Mouse (Mus musculus) testis, adult 2 months (tissue): ENCODE data around the gene Traf3ip1. TPM values are rescaled to one million over a fixed set of nuclear protein-coding genes. Genes with fewer than 3 reads are reported as not detected.
A peak's percentile ranks its signal among the peaks of the same experiment; 100 is the strongest.

ENCODE experiments used
- H3K27ac ChIP-seq: fragments of 200-500 bp; 2 replicates; pipeline ENCODE4 v1.5.1; 2012; ENCODE audit warnings: low read depth, low read length; ENCODE audit not compliant: control insufficient read depth, insufficient read depth
- H3K27me3 ChIP-seq: fragments of 200-500 bp; 2 replicates; pipeline ENCODE4 v1.6.1; 2012; ENCODE audit warnings: mild to moderate bottlenecking, low read length, moderate library complexity; ENCODE audit not compliant: control insufficient read depth, insufficient read depth
- H3K36me3 ChIP-seq: fragments of 200-500 bp; 2 replicates; pipeline ENCODE4 v1.6.1; 2012; ENCODE audit warnings: mild to moderate bottlenecking, low read length; ENCODE audit not compliant: control insufficient read depth, insufficient read depth
- H3K4me1 ChIP-seq: fragments of 200-500 bp; 2 replicates; pipeline ENCODE4 v1.6.1; 2012; ENCODE audit warnings: low read length; ENCODE audit not compliant: control insufficient read depth, insufficient read depth
- H3K4me3 ChIP-seq: fragments of 200-500 bp; 2 replicates; pipeline ENCODE4 v1.5.1; 2012; ENCODE audit warnings: low read depth, mild to moderate bottlenecking, low read length, moderate library complexity, mixed read lengths; ENCODE audit not compliant: control insufficient read depth
- CTCF ChIP-seq: fragments of 200-500 bp; IDR thresholded peaks from 2 replicates; pipeline ENCODE4 v1.5.1; 2012; ENCODE audit warnings: low read depth, mild to moderate bottlenecking, inconsistent platforms, low read length, moderate library complexity; ENCODE audit not compliant: control insufficient read depth, insufficient read depth, insufficient replicate concordance
- POLR2A ChIP-seq: fragments of 200-500 bp; IDR thresholded peaks from 2 replicates; pipeline ENCODE4 v1.6.1; 2012; ENCODE audit warnings: low read depth, mild to moderate bottlenecking, inconsistent platforms, low read length, moderate library complexity; ENCODE audit not compliant: control insufficient read depth
- polyA plus RNA-seq: library from polyadenylated mRNA; depleted of rRNA; stranded (reverse); fragments of >200 nt; gene quantifications from 2 replicates; pipeline ENCODE4 v1.2.3, GENCODE M21; 2012

Traf3ip1 gene
- polyA plus RNA-seq, 1 experiment, result 32.5 TPM

GRCm38 (mm10) chr1:91486165-91486564 is 8.3 kb upstream of the Traf3ip1 start:
- Histone ChIP-seq H3K36me3 (no peaks in the 10 kb centered on the region), H3K4me3 (no peak overlapping the region), H3K27me3 (no peaks in the 10 kb centered on the region), H3K27ac (no peak overlapping the region), H3K4me1 (peaks cover 2% of the 10 kb centered on the region; the same call in 1 of the 2 replicates)
- no peak for TF ChIP-seq CTCF
- TF ChIP-seq POLR2A, result no peak

- no peak overlapping the region for H3K4me3 ChIP-seq
- H3K36me3 ChIP-seq, result no peaks in the 10 kb centered on the region
- no peak overlapping the region for H3K27ac ChIP-seq
- TF ChIP-seq POLR2A (no peak), CTCF (no peak)
- no peaks in the 10 kb centered on the region for H3K27me3 ChIP-seq
- peaks cover 7% of the 10 kb centered on the region for H3K4me1 ChIP-seq
Observed at GRCm38 (mm10) chr1:91490322-91490721, 4.1 kb upstream of the Traf3ip1 start.

GRCm38 (mm10) chr1:91492740-91493139 is 1.7 kb upstream of the Traf3ip1 start:
- Histone ChIP-seq H3K4me1 (peaks cover 8% of the 10 kb centered on the region), H3K27me3 (no peaks in the 10 kb centered on the region), H3K27ac (no peak overlapping the region), H3K4me3 (no peak overlapping the region), H3K36me3 (no peaks in the 10 kb centered on the region)
- TF ChIP-seq CTCF, result no peak
- no peak for TF ChIP-seq POLR2A

- Histone ChIP-seq H3K27ac (no peak overlapping the region), H3K36me3 (no peaks in the 10 kb centered on the region), H3K27me3 (no peaks in the 10 kb centered on the region), H3K4me3 (peak overlapping the region; percentile 93), H3K4me1 (peaks cover 8% of the 10 kb centered on the region)
- TF ChIP-seq CTCF (no peak), POLR2A (no peak; the same call in 1 of the 2 replicates)
Observed at GRCm38 (mm10) chr1:91493938-91494337, 509 bp upstream of the Traf3ip1 start.

GRCm38 (mm10) chr1:91495321-91495720 is 874 bp downstream of the Traf3ip1 start:
- H3K4me1 ChIP-seq, result peaks cover 8% of the 10 kb centered on the region
- TF ChIP-seq CTCF (no peak), POLR2A (no peak)
- no peaks in the 10 kb centered on the region; the same call in 1 of the 2 replicates for H3K36me3 ChIP-seq
- no peaks in the 10 kb centered on the region for H3K27me3 ChIP-seq
- H3K4me3 ChIP-seq, result peak overlapping the region; percentile 93
- H3K27ac ChIP-seq, result no peak overlapping the region

- Histone ChIP-seq H3K36me3 (no peaks in the 10 kb centered on the region; the same call in 1 of the 2 replicates), H3K27ac (no peak overlapping the region), H3K4me1 (peaks cover 8% of the 10 kb centered on the region), H3K27me3 (no peaks in the 10 kb centered on the region), H3K4me3 (no peak overlapping the region)
- TF ChIP-seq POLR2A, result no peak
- TF ChIP-seq CTCF, result no peak
Observed at GRCm38 (mm10) chr1:91498579-91498978, 4.1 kb downstream of the Traf3ip1 start.

GRCm38 (mm10) chr1:91504615-91505014 is 10.2 kb downstream of the Traf3ip1 start:
- Histone ChIP-seq H3K27ac (no peak overlapping the region), H3K4me3 (no peak overlapping the region), H3K4me1 (no peaks in the 10 kb centered on the region), H3K36me3 (no peaks in the 10 kb centered on the region; the same call in 1 of the 2 replicates), H3K27me3 (no peaks in the 10 kb centered on the region)
- TF ChIP-seq CTCF (no peak), POLR2A (no peak)

GRCm38 (mm10) chr1:91514916-91515315 is 20.5 kb downstream of the Traf3ip1 start:
- no peaks in the 10 kb centered on the region for H3K27me3 ChIP-seq
- H3K36me3 ChIP-seq, result peaks cover 1% of the 10 kb centered on the region; the same call in 1 of the 2 replicates
- TF ChIP-seq POLR2A (no peak), CTCF (no peak)
- no peaks in the 10 kb centered on the region for H3K4me1 ChIP-seq
- no peak overlapping the region for H3K4me3 ChIP-seq
- no peak overlapping the region for H3K27ac ChIP-seq
